Mouse (Mus musculus) ZHBTc4 (cell line): Measurements from ENCODE around the gene Vgll4.

Experiments used
- DNase-seq: peaks from one replicate; pipeline ENCODE4 v3.0.0-alpha.2; 2011; ENCODE audit warnings: low read depth, low spot score

Vgll4 gene

DNA sequence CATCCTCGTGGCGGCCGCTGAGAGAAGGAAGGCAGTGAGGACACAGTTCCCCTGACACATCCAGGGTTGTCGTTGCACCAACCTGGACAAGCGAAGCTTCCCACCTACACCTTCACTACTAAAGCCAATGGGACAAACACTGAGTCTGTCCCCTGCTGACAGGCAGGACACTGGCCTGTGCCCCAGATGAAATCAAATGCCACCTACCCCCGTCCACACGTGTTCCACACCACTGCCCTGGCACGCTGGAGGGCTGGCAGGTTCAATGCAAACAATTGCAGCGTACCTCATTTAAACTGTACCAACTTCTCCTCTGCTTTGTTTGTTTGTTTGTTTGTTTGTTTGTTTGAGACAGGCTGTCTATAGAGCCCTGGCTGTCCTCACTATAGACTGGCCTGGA is 50.8 kb downstream of the Vgll4 start:
- DNase-seq: no peak

DNA sequence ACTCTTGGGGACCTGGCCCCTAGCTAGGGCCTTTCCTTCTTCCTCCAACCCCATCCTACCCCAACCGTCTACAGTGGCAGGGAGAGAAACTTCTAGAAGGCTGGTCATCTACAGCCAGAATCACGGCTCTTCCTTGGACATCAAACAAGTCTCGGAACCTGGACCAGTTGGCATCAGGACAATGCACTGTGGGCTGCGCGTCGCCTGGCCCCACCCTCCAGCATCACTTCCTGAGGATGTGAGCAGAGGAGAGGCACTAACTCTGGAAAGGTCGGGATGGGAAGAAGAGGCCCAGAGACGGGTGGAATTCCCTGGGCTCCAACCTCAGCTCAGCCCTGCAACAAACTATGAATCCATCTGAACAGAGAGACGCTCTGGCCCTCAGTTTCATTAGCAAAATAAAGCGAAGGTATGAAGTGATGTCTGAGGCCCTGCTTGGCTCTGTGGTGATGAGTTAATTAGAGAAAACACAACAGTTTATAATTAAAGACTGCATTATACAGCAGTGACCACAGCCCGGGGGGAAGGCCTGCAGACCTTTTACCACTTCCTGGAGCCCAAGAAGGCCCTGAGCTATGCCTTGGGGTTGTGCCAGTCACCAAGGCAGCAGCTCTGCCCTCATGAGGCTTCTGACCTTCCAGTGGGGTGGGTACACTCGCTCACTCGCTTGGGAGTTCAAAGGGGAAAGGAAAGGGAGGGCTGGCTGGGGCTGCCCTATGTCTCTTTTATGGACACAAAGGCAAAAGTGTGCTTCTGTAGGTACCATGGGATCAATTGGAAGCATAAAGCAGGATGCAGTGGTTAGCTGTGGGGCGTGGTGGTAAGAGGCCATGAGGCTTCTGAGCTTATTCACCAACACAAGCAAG is 51.8 kb downstream of the Vgll4 start:
- DNase-seq: no peak

DNA sequence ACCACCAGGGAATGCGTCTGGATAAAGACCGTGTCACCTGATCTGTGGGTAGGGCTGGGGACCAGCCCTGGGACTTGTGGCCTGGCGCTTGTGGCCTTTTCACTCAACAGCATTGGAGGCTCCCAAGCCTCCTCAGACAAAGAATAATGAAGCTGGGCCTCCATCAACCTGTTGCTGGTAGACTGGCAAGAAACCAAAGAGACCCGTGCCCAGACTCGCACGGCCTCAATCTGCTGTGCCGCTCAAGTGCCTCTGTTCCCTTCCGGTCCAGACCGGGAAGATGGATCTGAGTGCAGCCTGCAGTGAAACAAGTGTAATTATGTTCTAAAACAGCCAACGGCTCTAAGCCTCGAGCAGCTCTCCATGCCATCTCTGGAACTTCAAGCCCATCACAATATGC is 52.7 kb downstream of the Vgll4 start:
- DNase-seq: peak; percentile 47

DNA sequence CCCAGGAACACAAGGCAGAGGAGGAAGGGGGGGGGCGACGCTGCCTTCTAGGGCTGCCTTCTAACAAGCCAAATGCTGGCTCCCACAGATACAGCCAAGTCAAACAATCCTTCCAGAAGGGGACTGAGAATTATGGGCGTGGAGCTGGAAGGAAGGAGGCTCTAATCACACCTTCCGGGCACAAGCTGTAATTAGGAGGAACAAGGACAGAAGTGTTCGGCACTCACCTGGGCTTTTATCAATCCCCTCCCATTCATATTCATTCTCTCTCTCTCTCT is 53.1 kb downstream of the Vgll4 start:
- no peak for DNase-seq

DNA sequence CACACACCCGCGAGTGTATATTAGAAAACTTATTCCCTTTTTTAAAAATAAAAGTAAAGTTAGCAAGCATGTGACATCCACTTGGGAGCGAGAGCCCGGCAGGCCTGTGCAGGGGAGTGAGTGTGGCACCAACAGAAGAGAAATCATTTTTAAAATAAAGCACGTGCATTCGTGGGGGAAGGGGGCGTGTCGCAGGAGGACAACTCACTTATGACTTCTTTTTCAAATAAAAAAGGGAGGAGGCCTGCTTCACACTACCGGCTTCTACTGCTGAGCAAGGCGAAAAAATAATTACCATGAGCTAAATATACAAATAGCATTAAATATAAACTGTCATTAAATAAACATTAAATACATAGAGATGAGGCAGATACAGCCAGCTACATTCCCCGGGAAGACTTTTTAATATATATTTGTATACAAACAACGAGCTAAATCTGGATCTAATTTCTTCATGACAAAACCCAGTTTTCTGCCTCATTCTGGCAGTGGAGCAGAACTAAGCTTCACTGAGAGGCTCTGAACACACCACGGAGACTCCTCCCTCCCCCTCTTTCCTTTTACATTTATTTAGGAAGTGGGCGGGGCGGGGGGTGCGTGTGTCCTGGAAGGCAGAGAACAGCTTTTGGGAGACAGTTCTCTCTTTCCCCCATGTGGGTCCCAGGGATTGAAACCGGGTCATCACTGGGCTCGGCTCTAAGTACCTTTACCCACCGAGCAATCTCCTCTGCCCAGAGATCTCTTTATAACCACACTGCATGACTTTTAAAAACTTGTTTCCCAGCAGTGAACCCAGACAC is 53.7 kb downstream of the Vgll4 start:
- peak; percentile 48 for DNase-seq

DNA sequence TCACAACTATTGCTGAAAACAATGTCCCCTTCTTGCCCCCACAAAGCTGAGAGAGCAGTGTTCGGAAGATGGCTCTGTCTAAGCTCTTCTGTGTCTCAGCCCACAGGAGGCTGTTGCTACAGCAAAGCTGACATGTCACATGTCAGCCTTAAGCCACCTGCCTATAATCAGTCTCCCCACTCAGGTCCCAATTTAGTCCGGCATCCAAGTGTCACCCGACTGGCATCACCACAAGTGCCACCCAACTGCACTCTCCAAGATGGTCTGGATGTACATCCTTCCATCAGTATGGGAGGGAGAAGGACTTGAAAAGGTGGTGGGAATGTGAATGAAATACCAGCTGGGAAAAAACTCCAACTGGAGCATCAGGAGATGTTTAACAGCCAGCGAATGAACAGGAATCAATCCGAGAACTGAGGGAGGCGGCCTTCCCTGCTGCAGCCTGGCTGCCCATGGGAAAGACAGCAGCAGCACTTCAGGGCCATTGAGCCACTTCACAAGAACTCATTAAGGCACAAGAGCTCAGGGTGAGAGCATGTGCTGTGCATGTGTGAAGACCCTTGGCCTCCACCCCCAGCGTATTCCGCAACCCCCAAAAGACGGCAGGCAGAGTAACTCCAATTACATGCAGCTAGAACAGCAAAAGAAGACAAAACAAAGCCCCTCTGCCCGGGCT is 55.6 kb downstream of the Vgll4 start:
- no peak for DNase-seq

DNA sequence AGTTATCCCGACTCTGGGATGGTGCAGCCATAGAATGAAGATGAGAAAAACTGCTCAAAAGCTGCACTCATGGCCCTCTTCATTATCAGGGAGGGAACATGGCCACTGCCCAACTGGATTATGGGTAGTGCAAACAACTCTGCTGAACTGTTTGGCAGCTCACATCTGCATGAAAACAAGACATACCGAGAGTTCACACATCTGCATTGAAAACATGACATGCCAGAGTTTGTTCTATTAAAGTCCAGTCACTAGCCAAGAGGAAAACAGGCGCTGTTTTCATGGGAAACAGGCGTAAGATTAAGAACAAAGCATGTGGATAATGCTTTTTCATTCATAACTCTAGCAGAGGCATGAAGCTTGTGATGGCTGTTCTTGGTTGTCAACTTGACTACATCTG is 56.7 kb downstream of the Vgll4 start:
- no peak for DNase-seq

DNA sequence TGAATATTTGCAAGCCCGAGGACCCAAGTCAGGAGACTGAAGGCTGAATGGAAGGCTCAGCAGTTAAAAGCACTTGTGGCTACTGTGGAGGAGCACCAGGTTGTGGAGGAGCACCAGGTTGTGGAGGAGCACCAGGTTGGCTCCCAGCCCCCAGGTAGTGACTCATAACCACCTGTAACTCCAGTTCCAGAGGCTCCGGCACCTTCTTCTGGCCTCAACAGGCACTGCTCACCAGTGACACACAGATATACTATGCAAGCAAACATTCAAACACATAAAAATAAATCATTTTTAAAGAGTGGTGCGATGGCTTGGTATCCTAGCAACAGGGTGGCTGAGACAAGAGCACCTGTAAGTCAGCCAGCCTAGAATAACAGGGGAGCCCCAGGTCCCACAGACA is 58.3 kb downstream of the Vgll4 start:
- no peak for DNase-seq

DNA sequence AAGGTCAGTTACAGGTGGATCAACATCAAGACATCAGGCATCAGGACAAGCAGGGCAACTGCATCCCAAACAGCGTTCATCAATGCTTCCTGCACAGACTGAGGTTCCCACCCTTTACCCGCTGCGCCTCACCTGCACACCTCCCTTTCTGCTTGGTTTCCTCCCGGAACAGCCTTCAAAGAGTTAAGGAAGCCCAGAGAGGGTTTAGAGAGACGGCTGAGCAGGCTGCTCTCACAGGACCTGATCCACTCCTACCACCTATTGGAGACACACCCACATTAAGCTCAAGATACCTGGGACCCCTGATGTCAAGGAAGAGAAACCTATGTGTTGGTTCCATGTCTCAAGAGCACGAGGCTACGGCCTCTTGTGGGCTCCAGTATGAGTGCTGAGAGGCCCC is 60.0 kb downstream of the Vgll4 start:
- no peak for DNase-seq

DNA sequence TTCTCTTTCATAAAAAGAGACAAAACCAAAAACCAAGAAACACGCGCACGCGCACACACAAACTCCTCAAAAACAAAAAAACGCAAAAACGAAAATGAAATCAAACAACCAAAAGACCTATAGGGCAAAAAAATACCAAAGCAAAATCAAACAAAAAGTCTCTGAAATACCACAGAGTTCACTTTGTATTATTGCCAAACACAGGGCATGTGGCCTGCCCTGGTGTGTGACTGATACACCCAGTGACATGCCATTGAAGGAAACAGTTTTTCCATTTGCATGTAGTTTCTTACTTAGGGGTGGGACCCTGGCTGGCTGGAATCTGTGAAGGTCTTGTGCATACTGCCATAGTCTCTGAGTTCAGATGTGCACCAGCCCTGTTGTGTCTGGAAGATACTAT is 62.3 kb downstream of the Vgll4 start:
- DNase-seq: no peak

DNA sequence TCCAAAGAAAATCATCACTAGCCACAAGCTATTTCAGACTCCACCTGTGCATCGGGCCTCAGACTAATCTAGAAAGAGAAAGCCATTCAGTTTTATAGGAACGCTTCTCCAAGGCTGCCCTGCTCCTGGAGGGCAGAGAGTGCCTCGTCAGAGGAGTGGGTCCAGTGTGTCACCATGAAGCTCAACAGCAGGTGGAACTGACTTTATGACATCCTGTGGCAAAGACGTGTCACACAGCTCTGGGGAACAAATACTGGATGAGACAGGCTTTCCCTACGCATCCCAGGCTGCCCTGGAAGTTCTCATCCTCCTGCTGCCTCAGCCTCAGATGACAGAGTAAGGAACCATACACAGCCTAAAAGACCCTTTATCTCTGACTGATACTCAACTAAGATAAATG is 63.6 kb downstream of the Vgll4 start:
- DNase-seq: no peak

DNA sequence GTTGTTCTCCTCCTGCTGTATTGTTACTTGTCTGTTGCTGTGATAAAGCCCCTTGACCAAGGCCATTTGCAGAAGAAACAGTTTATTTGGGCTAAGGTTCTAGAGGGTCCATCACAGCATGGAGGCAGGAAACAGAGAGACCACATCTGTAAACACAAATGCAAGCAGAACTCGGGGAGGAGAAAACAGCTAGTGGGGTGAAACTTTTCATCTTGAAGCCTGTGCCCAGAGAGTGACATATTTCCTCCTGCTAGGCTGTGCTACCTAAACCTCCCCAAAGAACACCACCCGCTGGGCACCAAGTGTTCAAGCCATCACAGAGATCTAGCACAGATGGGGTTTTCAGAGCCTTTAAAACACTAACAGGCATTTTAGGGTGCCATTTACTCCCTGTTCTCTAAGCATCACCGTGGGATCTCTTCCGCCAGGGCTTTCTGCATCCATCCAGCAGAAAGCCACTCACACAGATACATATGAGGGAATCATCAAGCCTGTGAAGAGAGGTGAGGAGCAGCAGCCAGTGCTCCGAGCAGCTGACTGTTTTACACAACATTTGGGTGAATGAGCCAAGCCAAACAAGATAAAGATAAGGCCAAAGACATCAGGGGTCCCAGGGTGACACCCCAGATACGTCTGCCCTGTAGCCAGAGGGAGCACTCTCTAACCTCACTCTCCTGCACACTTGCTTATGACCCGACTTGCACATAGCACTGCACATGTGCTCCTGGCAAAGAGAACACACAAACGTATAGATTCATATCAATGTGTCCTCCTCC is 64.4 kb downstream of the Vgll4 start:
- DNase-seq: no peak

DNA sequence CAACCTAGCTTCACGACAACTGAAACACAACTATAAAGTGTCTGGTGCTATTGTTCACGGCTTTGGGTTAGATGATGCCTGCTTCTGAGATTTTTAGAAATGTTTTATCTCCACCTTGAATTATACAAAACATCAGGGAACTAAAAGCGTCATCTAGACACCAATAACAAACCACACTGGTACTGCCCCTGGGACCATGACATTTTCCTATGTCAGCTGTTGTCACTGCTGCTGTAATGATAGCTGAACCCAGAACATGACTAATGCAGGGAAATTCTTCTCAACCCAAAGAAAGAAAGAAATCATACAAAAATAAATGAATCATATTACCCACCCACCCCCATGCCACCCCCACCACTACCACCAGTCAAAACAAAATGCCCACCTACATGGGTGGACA is 65.0 kb downstream of the Vgll4 start:
- no peak for DNase-seq

DNA sequence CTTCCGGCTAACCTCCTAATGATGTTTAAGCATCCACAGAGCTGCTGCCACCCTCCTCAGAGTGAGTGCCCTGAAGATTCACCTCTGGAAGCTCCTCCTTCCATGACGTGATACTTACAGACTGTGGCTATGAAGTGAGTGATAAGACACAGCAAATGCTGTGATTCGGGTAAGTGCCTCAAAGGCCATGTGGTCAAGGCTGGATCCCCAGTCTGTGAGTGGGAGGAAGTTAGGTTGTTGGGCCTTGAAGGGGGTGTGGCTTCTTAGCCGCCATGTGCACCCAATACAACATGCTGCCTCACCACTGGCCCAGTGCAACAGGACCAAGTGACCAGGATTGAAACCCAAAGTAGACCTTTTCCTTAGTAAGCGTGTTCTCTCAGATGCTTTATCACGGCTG is 65.6 kb downstream of the Vgll4 start:
- DNase-seq: no peak

DNA sequence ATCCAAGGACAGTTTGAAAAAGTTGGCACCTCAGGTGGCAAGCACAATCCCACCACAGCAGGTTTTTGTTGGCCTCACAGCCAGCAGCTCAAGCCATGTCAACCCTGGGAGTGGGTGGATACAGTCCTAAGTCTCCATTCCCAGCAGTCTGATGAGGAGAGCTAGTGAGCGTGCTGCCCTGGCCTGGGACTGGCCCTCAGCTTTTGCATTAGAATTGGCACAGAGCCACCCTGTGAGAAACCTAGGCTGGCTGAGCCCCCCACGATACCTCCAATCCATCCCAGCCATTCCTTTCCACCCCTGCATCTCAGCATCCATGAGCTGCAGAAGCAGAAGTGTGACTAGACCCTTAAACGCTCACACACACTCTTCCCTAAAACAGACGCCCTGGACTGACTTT is 67.9 kb downstream of the Vgll4 start:
- no peak for DNase-seq

DNA sequence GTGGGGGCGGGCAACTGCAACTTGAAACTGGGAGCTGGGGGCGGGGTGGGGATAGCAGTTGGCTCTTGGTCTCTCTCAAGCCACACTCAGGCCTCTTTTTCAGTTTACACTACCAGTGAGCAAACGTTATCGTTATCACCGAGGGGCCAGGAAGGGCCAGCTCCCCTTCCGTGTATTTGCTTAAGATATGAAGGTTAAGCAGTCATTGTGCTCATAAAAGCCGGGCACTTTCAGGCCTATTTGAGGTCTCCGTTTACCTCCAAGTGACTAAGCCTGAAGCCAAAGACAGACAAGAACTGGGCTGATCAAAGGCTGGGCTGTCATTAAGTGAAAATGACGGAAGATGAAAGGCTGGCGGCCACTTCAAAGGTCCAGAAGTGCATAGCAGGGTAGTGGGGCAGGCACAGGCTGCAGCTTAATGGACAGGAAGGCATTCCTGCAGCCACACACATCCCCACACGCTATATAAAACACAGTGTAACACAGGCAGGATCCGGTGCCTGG is 68.4 kb downstream of the Vgll4 start:
- DNase-seq: peak; percentile 69

DNA sequence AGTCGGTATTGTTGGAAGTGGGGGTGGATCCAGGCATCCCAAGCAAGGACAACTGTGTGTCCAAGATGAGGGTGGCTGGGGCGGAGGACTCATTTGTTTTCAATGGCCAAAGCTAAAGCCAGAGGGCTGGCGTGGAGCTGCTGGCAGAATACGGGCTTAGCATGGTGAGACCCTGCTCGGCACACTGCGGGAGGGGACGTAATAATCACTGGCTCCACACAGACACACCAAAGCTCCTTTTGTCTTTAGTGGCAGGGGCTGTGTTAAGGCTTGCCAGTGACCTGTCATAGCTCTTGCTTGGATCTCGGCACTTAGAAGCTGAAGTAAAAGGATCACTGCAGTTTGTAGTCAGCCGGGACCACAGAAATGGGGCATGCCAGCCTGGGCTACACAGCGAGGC is 69.6 kb downstream of the Vgll4 start:
- DNase-seq: no peak

DNA sequence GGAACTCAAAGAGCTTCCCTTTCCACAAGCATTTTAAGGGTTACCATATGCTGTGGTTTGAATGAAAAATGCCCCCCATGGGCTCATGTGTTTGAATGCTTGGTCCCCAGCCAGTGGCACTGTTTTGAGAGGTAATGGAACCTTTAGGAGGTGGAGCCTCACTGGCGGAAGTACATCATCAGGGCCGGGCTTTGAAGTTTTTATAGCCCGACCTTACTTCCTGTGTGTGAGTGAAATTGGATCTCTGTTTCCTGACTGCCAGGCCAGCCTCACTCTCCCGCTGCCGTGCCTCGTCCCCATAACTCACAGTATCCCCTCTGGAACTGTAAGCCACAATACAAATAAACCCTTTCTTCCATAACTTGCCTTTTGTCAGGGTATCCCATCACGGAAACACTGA is 70.1 kb downstream of the Vgll4 start:
- DNase-seq: peak; percentile 70

DNA sequence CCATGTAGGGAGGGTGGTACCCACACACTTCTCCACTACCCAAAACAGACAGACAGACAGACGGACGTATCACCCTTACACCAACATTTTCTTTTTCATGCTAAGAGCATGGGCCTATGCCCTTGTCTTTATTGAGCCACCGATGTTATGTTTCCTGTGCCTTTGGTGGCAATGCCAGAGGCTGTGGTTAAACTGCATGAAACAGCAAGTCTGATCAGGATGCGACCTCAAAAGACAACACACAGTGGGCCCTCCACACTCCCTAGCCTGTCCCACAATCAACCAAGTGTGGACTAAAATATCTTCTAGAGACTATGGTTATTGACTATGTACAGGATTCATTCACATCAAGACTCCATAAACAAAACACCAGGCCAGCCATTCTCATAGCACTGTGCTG is 70.8 kb downstream of the Vgll4 start:
- DNase-seq: no peak

DNA sequence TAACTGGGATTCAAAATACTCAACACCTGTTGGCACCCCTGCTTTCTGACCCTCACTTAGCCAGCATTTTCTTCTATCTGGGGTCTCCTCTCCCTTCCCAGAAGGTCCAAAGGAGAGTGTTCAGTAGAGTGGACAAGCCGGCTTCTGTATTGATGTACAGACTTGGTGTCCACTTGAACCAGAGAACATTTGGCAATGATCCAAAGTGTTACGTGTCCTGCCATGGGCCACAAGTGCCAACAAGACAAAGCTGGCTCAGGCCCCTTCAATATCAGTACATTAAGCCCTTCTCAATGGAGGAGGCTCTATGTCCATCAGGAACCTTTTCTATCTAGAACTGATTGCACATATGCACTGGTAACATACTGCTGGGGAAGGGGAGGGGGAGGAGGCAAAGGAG is 73.5 kb downstream of the Vgll4 start:
- no peak for DNase-seq

DNA sequence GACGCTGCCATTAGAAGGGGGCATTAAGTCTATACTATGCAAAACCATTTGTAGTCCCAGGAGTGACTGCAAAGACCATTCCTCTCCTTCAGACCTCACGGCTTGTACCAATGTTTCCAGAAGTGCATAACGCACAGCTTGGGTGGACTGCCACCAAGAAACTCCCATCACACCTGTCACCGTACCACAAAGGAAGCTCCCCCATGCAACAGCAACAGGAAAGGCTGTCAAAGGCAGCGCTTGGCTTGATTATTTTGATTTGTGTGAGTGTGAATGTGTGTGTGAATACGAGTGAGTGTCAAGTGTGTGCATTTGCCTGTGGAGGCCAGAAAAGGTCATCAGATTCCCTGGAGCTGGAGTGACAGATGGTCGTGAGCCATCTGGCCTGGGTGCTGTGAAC is 74.6 kb downstream of the Vgll4 start:
- no peak for DNase-seq
